Mouse (Mus musculus) R1 (cell line): ENCODE data around the gene Timm8a1.

Experiments used
- DNase-seq: peaks from one replicate; pipeline ENCODE4 v3.0.0-alpha.2; 2018; ENCODE audit warnings: low read depth, low spot score

The Timm8a1 gene

GRCm38 (mm10) chrX:134541145-134541954 is at the start of gene Timm8a1:
TSS of gene Timm8a1 (minus strand) at chrX:134541865.
- peak; percentile 73 for DNase-seq

DNA sequence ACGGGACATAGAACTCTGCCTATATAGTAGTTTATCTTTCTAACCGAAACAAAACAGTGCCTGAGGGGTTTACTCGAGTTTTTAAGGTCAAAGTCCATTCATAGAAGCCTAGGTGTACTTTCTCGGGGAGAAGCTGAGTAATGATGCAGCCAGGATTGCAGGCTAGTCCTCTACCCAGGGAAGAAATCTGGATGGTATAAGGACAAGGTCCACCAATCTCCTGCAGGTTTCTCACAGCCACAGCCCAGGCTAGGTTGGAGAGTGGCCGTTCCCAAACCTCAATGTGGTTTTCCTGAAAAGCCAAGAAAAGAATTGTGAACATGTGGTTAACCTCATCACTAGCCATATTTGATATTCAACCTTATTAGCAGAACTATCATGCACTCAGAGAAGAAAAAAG is 48.2 kb upstream of the Timm8a1 start:
- DNase-seq, result no peak

DNA sequence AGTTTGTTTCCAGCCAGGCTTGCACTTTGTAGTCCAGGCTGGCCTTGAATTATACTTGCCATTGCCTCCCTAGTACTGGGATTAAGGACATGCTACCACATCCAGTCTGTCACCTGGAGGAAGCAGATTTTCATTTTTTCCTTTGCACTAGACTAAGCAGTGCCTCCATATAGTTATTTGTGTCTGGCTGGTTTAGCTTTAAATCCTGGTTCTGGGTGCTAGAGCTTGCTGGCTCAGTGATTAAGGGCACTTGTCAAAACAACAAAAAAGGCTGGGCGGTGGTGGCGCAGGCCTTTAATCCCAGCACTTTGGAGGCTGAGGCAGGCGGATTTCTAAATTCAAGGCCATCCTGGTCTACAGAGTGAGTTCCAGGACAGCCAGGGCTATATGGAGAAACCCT is 47.3 kb upstream of the Timm8a1 start:
- no peak for DNase-seq

DNA sequence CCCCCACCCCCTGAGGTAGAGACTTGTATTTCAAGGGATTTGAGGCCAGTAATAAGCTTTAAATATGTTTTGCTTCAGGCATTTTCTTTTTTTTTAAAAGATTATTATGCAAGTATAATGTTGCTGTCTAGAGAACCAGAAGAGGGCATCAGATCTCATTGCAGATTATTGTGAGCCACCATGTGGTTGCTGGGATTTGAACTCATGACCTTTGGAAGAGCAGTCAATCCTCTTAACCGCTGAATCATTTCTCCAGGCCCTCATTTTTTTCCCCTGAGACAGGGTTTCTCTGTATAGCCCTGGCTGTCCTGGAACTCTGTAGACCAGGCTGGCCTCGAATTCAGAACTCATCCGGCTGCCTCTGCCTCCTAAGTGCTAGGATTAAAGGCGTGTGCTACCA is 46.6 kb upstream of the Timm8a1 start:
- DNase-seq, result peak; percentile 9

- DNase-seq, result no peak
These were observed 44.8 kb upstream of the Timm8a1 start for GRCm38 (mm10) chrX:134586447-134586846.

GRCm38 (mm10) chrX:134585103-134586002 is 43.7 kb upstream of the Timm8a1 start, which contains the start of gene Rpl36a:
TSS of gene Rpl36a (plus strand) at chrX:134585654.
- peak; percentile 93 for DNase-seq

DNA sequence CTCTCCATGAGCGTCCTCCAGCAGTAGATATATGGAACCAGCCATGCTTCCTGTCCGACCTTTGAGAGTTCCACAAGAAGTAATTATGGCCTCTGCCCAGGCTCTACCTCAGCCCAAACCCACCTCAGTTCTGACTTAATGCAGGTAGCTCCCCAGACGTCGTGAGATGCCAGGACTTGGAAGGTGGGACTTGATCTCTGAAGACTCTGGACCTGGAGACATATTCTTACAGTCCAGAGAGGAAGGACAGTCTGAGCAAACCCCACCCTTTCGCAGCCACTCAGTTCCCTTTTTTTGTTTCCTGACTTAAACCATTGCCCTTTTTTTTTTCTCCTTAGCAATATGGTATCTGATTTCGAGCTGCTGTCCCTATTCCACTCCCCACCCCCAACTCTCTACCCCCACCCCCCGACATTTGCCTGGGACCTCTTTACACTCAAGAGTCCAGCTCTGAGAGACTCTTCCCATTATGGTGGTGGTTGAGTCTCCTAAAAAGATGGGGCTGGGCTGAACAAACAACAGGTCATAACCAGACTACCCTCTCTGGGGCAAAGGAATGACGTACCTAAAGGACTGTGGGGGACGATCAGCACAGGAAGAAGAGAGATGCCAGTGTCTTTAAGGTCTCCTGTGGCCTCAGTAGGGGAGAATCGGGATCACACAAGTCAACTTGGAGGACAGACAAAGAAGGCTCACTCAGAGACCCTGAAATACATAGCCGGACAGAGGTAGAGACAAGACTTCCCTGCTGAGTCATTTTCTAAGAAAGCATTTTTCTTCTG is 41.4 kb upstream of the Timm8a1 start, which contains the start of gene Btk:
Gene Btk, minus strand, starts transcription at position 683 of the 782 bp plus-strand sequence.
- no peak for DNase-seq

- no peak for DNase-seq
These were observed 40.6 kb upstream of the Timm8a1 start for GRCm38 (mm10) chrX:134582270-134582669.

DNA sequence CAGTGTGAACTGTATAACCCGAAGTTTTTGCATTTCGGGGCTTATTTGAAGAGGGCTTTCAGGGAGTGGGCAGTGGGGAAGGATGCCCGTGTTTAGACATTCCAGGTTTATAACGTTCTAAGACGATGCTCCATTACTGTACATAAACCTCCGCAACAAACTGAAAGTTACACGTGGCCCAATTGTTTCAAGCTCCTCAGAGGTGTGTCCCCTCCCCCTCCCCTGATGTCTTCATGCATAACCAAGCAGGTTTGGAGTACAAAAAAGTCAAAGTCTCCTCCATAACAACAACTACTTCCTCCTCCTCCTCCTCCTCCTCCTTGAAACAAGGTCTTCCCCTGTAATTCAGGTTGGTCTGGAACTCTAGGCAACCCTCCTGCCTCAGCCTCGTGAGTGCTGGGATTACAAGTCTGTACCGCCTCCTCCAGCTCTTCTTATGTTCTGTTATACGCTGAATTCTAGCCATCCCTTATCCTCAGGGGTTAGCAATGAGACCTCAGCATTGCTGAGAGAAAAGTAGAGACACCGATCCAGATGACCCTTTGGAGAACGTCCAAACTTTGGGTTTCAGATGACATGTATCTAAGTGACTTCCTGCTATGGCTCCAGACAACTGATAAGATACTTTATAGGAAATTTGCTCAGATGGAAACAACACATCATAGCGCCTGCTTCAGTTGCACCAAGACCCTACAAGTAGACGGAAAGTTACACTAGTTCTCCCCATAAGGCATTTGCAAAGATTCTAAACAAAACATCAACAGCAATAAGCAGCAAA is 39.1 kb upstream of the Timm8a1 start:
- DNase-seq, result no peak

- no peak for DNase-seq
These were observed 36.2 kb upstream of the Timm8a1 start for GRCm38 (mm10) chrX:134577896-134578295.

DNA sequence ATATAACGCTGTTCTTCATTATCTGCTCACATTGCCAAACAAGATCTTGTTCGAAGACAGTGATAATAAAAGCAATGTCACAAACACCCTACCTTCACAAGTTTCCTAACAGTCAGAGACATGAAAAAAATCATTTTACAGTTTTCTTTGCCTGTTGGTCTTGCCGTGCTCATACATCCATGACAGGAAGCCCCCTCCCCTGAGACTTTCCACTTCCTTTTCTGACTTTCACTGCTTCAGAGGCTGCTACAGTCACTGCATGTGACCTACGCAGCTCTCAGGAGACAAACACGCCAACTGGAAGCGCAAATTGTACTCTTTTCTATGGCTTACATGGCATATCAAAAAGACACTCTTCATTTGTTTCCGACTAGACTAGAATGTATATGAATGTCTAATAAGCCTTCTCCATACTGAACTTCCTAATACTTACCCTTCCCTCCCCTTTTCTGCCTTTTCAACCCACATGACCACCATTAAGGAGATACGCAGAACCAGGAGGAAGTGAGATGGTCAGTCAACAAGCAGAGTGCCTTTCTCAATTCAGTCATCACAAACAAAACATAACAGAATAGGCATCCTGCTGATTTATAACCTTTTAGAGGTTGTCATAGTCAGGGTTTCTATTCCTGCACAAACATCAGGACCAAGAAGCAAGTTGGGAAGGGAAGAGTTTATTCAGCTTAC is 25.0 kb upstream of the Timm8a1 start:
- no peak for DNase-seq

DNA sequence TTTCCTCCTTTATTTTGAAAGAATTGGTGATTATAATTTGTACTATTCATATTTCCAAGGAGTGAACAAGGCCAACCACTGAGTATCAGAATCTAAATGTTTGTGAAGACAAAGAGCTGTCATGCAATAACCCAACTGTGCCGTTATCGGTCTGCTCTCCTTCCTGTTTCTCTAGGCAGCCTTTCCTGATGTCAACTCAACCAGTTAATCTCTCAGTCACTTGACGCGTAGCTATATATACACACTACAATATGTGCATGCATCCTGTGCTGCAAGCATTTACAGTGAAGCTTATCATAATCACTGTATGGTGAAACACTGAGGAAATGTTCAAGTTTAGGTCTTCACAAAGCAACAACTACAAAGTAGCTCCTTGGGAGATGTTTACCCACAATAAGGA is 22.7 kb upstream of the Timm8a1 start:
- no peak for DNase-seq

- no peak for DNase-seq
These were observed 12.8 kb upstream of the Timm8a1 start for GRCm38 (mm10) chrX:134554425-134554824.

GRCm38 (mm10) chrX:134553326-134553725 is 11.7 kb upstream of the Timm8a1 start:
- no peak for DNase-seq

- peak; percentile 52 for DNase-seq
These were observed 9.2 kb upstream of the Timm8a1 start for GRCm38 (mm10) chrX:134550903-134551302.

DNA sequence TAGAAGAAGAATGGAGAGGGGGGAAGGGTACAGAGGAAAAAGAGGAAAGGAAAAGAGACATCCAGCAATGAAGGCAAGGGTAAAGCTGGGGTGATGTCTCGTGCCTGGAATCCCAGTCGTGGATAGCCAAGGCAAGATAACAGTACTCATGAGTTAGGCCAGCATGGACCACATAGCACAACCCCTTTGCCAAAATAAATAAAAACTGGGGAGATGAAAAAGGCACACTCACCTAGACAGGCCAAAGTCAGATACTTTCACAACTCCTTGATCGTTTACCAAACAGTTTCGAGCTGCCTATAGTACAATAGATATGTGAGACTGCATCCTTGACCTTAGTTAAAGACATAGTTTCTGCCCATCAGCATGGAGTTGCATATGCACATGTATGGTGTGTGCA is 5.7 kb upstream of the Timm8a1 start:
- DNase-seq, result no peak

DNA sequence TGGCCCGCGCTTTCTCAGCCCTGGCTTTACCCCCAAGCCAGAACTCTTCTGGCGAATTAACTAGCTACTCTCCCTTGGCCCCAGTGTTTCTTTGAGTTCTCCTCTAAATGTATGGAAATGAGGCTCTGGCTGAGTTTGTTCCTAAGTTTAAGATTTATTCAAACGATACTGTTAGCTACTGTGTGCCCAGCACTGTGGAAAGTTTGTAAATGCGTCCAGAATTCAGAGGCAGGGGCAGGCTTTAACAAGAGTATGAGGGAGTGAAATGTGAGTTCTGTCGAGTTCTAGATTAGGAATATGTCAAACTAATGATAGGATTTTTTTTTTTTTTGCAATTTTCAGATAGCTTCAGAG is 267 bp upstream of the Timm8a1 start:
- no peak for DNase-seq

- DNase-seq, result no peak
These were observed 1.1 kb downstream of the Timm8a1 start for GRCm38 (mm10) chrX:134540414-134541135.

- peak; percentile 57 for DNase-seq
These were observed 1.9 kb downstream of the Timm8a1 start for GRCm38 (mm10) chrX:134539795-134540194.

- DNase-seq, result no peak
These were observed 8.3 kb downstream of the Timm8a1 start for GRCm38 (mm10) chrX:134533346-134533745.
